In genomic region chr5:35103528-35103927, GRCm38 (mm10) we compare ENCODE assay signal across 9 mouse cellular contexts. TPM values are rescaled to one million over a fixed set of nuclear protein-coding genes. Genes with fewer than 3 reads are reported as not detected.
DNase-seq lines count a peak whose midpoint lies in the region; ATAC-seq and TF ChIP-seq lines count a peak whose summit lies in the region.
"Had no signal": no experiment of that assay in that cellular context is flagged by ENCODE, and none has a peak within 500 bp of the region (broad histone marks: within the 10 kb centered on the region; RNA-seq: fewer than 3 reads in every experiment).

No protein-coding gene starts in this region.

- H3K4me1 ChIP-seq in forebrain, embryonic 12.5 days, result peaks cover 26% of the 10 kb centered on the region
- H3K4me1 ChIP-seq in intestine, embryonic 14.5 days (replicated peaks; ENCODE audit: control insufficient read depth, insufficient read depth, low read length), result peaks cover 14% of the 10 kb centered on the region; the same call in 1 of the 2 replicates
- peaks cover 14% of the 10 kb centered on the region for H3K4me1 ChIP-seq in midbrain, postnatal 0 days (ENCODE audit: insufficient read depth, low read length)

- peak overlapping the region; percentile 98 for H3K4me3 ChIP-seq in left cerebral cortex, adult 2 months
- H3K4me3 ChIP-seq in forebrain, embryonic 12.5 days (replicated peaks), result no peak overlapping the region
- no peak overlapping the region for H3K4me3 ChIP-seq in intestine, embryonic 14.5 days (ENCODE audit: low read depth, low read length)
- H3K4me3 ChIP-seq in midbrain, postnatal 0 days (ENCODE audit: low read depth, low read length), result no peak overlapping the region

- H3K27ac ChIP-seq in left cerebral cortex, adult 2 months, result no peak overlapping the region
- no peak overlapping the region for H3K27ac ChIP-seq in forebrain, embryonic 12.5 days
- H3K27ac ChIP-seq in intestine, embryonic 14.5 days (ENCODE audit: low read depth), result no peak overlapping the region
- H3K27ac ChIP-seq in midbrain, postnatal 0 days (ENCODE audit: low read depth, low read length), result no peak overlapping the region
- H3K27ac ChIP-seq: macrophage had no signal

- peaks cover 41% of the 10 kb centered on the region for H3K36me3 ChIP-seq in forebrain, embryonic 12.5 days (replicated peaks)
- peaks cover 39% of the 10 kb centered on the region for H3K36me3 ChIP-seq in intestine, embryonic 14.5 days (ENCODE audit: control insufficient read depth, insufficient read depth, low read length)
- peaks cover 38% of the 10 kb centered on the region for H3K36me3 ChIP-seq in midbrain, postnatal 0 days (ENCODE audit: insufficient read depth, low read length)

- H3K9me3 ChIP-seq in forebrain, embryonic 12.5 days, result no peaks in the 10 kb centered on the region
- no peaks in the 10 kb centered on the region for H3K9me3 ChIP-seq in intestine, embryonic 14.5 days (ENCODE audit: control insufficient read depth, low read length)
- H3K9me3 ChIP-seq in midbrain, postnatal 0 days (ENCODE audit: low read length), result no peaks in the 10 kb centered on the region

- WGBS in forebrain, embryonic 12.5 days, result 91% methylated on average over 2 of the region's 2 CpGs
- 55% methylated on average over 2 of the region's 2 CpGs for WGBS in intestine, embryonic 14.5 days
- 88% methylated on average over 2 of the region's 2 CpGs for WGBS in midbrain, postnatal 0 days

- no peak overlapping the region for H3K4me2 ChIP-seq in forebrain, embryonic 12.5 days
- H3K4me2 ChIP-seq in intestine, embryonic 14.5 days (ENCODE audit: low read length), result peak overlapping the region; percentile 57; the same call in 1 of the 2 replicates
- H3K4me2 ChIP-seq in midbrain, postnatal 0 days (ENCODE audit: low read depth, low read length, poor library complexity, severe bottlenecking), result peak overlapping the region; percentile 62

- TF ChIP-seq CTCF in left cerebral cortex, adult 2 months (IDR thresholded peaks at IDR 0.05), result no peak
- TF ChIP-seq CTCF in midbrain, postnatal 0 days (IDR thresholded peaks at IDR 0.05), result no peak

- H3K27me3 ChIP-seq in forebrain, embryonic 12.5 days, result no peaks in the 10 kb centered on the region
- H3K27me3 ChIP-seq in intestine, embryonic 14.5 days (replicated peaks; ENCODE audit: control insufficient read depth, insufficient read depth, low read length), result no peaks in the 10 kb centered on the region
- no peaks in the 10 kb centered on the region for H3K27me3 ChIP-seq in midbrain, postnatal 0 days (ENCODE audit: insufficient read depth, low read length)

- ATAC-seq in forebrain, embryonic 12.5 days (ENCODE audit: low FRiP score), result no peak
- no peak for ATAC-seq in intestine, embryonic 14.5 days (replicated peaks; ENCODE audit: low FRiP score, low TSS enrichment, low read depth)
- no peak for ATAC-seq in midbrain, postnatal 0 days (ENCODE audit: low FRiP score)

- intact Hi-C loops in left cerebral cortex, adult 2 months (cut with DNase I), result loop anchor here (10.0 kb wide), 1 partner anchor 641 kb away; no protein-coding TSS in a partner anchor

- no peak for DNase-seq in left cerebral cortex, adult 2 months (ENCODE audit: extremely low spot score in 1 of 2, low spot score in 2 of 2)
- DNase-seq in left cerebral cortex, adult 18-20 months (ENCODE audit: low spot score in 2 of 2), result no peak
- DNase-seq in intestine, embryonic 14.5 days (ENCODE audit: low spot score), result no peak
- no peak for DNase-seq in midbrain, postnatal 0 days (ENCODE audit: low spot score)
- DNase-seq in thymus, adult 18-20 months, result no peak
- no peak for DNase-seq in thymus, postnatal 36 days
- DNase-seq in lung, postnatal 25 days (ENCODE audit: low spot score), result no peak

- 0 out of 2 replicates have a peak overlapping the region, but pooled peaks have one; percentile 14 for H3K9ac ChIP-seq in forebrain, embryonic 12.5 days
- no peak overlapping the region for H3K9ac ChIP-seq in intestine, embryonic 14.5 days (ENCODE audit: low read length)
- H3K9ac ChIP-seq in midbrain, postnatal 0 days (replicated peaks; ENCODE audit: low read length, poor library complexity, severe bottlenecking), result 0 out of 2 replicates have a peak overlapping the region, but pooled peaks have one; percentile 81

RNA-seq across cellular contexts. Expression of gene Lrpap1, which starts 2.0 kb away (rescaled TPM):
- total RNA-seq in left cerebral cortex, adult 2 months (2021), result 100 to 1,000 TPM; 137 to 138 TPM
- total RNA-seq in left cerebral cortex, adult 18-20 months (2021), result 100 to 1,000 TPM; 142 to 156 TPM
- 94.7 and 96.2 TPM in 2 replicates for polyA plus RNA-seq in forebrain, embryonic 12.5 days (2016; fragmentation: Nextera tagmentation; extraction: Ambion mirVana)
- polyA plus RNA-seq in intestine, embryonic 14.5 days (2014; fragmentation: Nextera tagmentation; extraction: Ambion mirVana), result 107 and 117 TPM in 2 replicates
- 78.9 and 89.1 TPM in 2 replicates for total RNA-seq in midbrain, postnatal 0 days (2014; rRNA removed)
- 177 and 189 TPM in 2 replicates for polyA plus RNA-seq in midbrain, postnatal 0 days (2015; fragmentation: Nextera tagmentation; extraction: Ambion mirVana)

RNA-seq across cellular contexts. Expression of gene Dok7, which starts 47.0 kb away (rescaled TPM):
- total RNA-seq in left cerebral cortex, adult 2 months (2021), result 10 to 100 TPM; 22.3 to 26.0 TPM
- total RNA-seq in left cerebral cortex, adult 18-20 months (2021), result 10 to 100 TPM; 24.7 to 26.6 TPM
- polyA plus RNA-seq in forebrain, embryonic 12.5 days (2016; fragmentation: Nextera tagmentation; extraction: Ambion mirVana), result 0.61 and 0.68 TPM in 2 replicates
- polyA plus RNA-seq in intestine, embryonic 14.5 days (2014; fragmentation: Nextera tagmentation; extraction: Ambion mirVana), result 0.86 and 1.4 TPM in 2 replicates
- 22.1 and 25.1 TPM in 2 replicates for total RNA-seq in midbrain, postnatal 0 days (2014; rRNA removed)
- polyA plus RNA-seq in midbrain, postnatal 0 days (2015; fragmentation: Nextera tagmentation; extraction: Ambion mirVana), result 10.8 and 11.1 TPM in 2 replicates
